Mouse (Mus musculus): ENCODE data around the gene Cnnm4.

- TF ChIP-seq TAL1 (conservative IDR thresholded peaks at IDR 0.05; ENCODE audit: low read depth, low read length) (no peak), CTCF (IDR thresholded peaks at IDR 0.05; ENCODE audit: low read depth, low read length) (no peak), GATA1 (IDR thresholded peaks at IDR 0.05; ENCODE audit: borderline replicate concordance, low read length) (no peak), POLR2AphosphoS5 (IDR thresholded peaks at IDR 0.05; ENCODE audit: insufficient replicate concordance, low read depth, low read length) (no peak)
Observed at GRCm38 (mm10) chr1:36534595-36535058, 63.2 kb downstream of the Cnnm4 start.

Data from G1E (cell line).